Mouse (Mus musculus) midbrain, embryonic 14.5 days (tissue): ENCODE results near the gene Rwdd2b. TPM values are rescaled to one million over a fixed set of nuclear protein-coding genes. Genes with fewer than 3 reads are reported as not detected.
A peak's percentile ranks its signal among the peaks of the same experiment; 100 is the strongest.

Experiments
- ATAC-seq: fragments of 200-750 bp; cut with Nextera tagmentation; 2 replicates; pipeline ENCODE4 v1.8.0; 2017; ENCODE audit warnings: moderate number of reproducible peaks, moderate library complexity; ENCODE audit not compliant: low FRiP score, low TSS enrichment
- DNase-seq: peaks from one replicate; pipeline ENCODE4 v3.0.0-alpha.2; 2015
- H3K27ac ChIP-seq: fragments of 300-500 bp; sonication (generic); replicated peaks from 2 replicates; pipeline ENCODE4 v1.5.1; 2014; ENCODE audit warnings: mild to moderate bottlenecking, low read depth, low read length, moderate library complexity
- H3K27me3 ChIP-seq: fragments of 300-500 bp; sonication (generic); 2 replicates; pipeline ENCODE4 v1.6.1; 2014; ENCODE audit warnings: low read length, control low read depth, mixed read lengths; ENCODE audit not compliant: control insufficient read depth, insufficient read depth
- H3K36me3 ChIP-seq: fragments of 300-500 bp; sonication (generic); 2 replicates; pipeline ENCODE4 v1.6.1; 2014; ENCODE audit warnings: low read length, control low read depth; ENCODE audit not compliant: control insufficient read depth, insufficient read depth
- H3K4me1 ChIP-seq: fragments of 300-500 bp; sonication (generic); 2 replicates; pipeline ENCODE4 v1.6.1; 2014; ENCODE audit warnings: mild to moderate bottlenecking, antibody characterized with exemption, low read length, control low read depth; ENCODE audit not compliant: control insufficient read depth, insufficient read depth
- H3K4me2 ChIP-seq: fragments of 300-500 bp; sonication (generic); 2 replicates; pipeline ENCODE4 v1.6.1; 2014; ENCODE audit warnings: mild to moderate bottlenecking, low read length, moderate library complexity
- H3K4me3 ChIP-seq: fragments of 300-500 bp; sonication (generic); replicated peaks from 2 replicates; pipeline ENCODE4 v1.5.1; 2014; ENCODE audit warnings: low read depth, low read length
- H3K9ac ChIP-seq: fragments of 300-500 bp; sonication (generic); replicated peaks from 2 replicates; pipeline ENCODE4 v1.6.1; 2014; ENCODE audit warnings: mild to moderate bottlenecking, low read length, moderate library complexity
- H3K9me3 ChIP-seq: fragments of 300-500 bp; sonication (generic); 2 replicates; pipeline ENCODE4 v1.6.1; 2016; ENCODE audit warnings: low read length, control low read depth, mixed read lengths; ENCODE audit not compliant: control insufficient read depth
- whole genome bisulfite sequencing: fragments of 180-500 bp; shearing (Covaris S2); extraction: QIAGEN DNeasy Blood & Tissue Kit; methylation state at CpG from one replicate; pipeline ENCODE4 v1.1.7; 2014; 5-methylcytosine and 5-hydroxymethylcytosine counted together
- polyA plus RNA-seq: library from polyadenylated mRNA; unstranded; fragments of >200 nt; fragmentation: Nextera tagmentation; extraction: Ambion mirVana; gene quantifications from 2 replicates; pipeline ENCODE4 v1.2.1, GENCODE M21; 2014

Rwdd2b gene
- polyA plus RNA-seq, 1 experiment from 2014 or later, result 14.5 TPM

- Histone ChIP-seq H3K9me3 (no peaks in the 10 kb centered on the region), H3K9ac (no peak overlapping the region), H3K4me2 (no peak overlapping the region), H3K4me1 (peaks cover 16% of the 10 kb centered on the region), H3K4me3 (no peak overlapping the region), H3K36me3 (no peaks in the 10 kb centered on the region), H3K27me3 (no peaks in the 10 kb centered on the region), H3K27ac (no peak overlapping the region)
- DNase-seq, result no peak
- 92% methylated on average over 2 of the region's 2 CpGs for WGBS
- no peak for ATAC-seq
Observed at GRCm38 (mm10) chr16:87453226-87453625, 12.9 kb upstream of the Rwdd2b start.

GRCm38 (mm10) chr16:87445528-87445927 is 5.2 kb upstream of the Rwdd2b start:
- Histone ChIP-seq H3K4me3 (no peak overlapping the region), H3K4me1 (peaks cover 5% of the 10 kb centered on the region; the same call in 1 of the 2 replicates), H3K27ac (no peak overlapping the region), H3K4me2 (no peak overlapping the region), H3K36me3 (no peaks in the 10 kb centered on the region), H3K9me3 (no peaks in the 10 kb centered on the region), H3K27me3 (no peaks in the 10 kb centered on the region), H3K9ac (no peak overlapping the region)
- DNase-seq (no peak), ATAC-seq (no peak)
- WGBS, result 92% methylated on average over 3 of the region's 3 CpGs

- Histone ChIP-seq H3K4me1 (peaks cover 5% of the 10 kb centered on the region; the same call in 1 of the 2 replicates), H3K4me2 (no peak overlapping the region), H3K9ac (no peak overlapping the region), H3K9me3 (no peaks in the 10 kb centered on the region), H3K27me3 (no peaks in the 10 kb centered on the region), H3K27ac (no peak overlapping the region), H3K36me3 (no peaks in the 10 kb centered on the region), H3K4me3 (no peak overlapping the region)
- ATAC-seq (no peak), DNase-seq (no peak)
Observed at GRCm38 (mm10) chr16:87445110-87445509, 4.7 kb upstream of the Rwdd2b start.

GRCm38 (mm10) chr16:87444071-87444470 is 3.7 kb upstream of the Rwdd2b start:
- 59% methylated on average over 1 of the region's 1 CpGs for WGBS
- Histone ChIP-seq H3K4me1 (peaks cover 5% of the 10 kb centered on the region; the same call in 1 of the 2 replicates), H3K27ac (no peak overlapping the region), H3K4me3 (no peak overlapping the region), H3K27me3 (no peaks in the 10 kb centered on the region), H3K36me3 (no peaks in the 10 kb centered on the region), H3K4me2 (no peak overlapping the region), H3K9ac (no peak overlapping the region), H3K9me3 (no peaks in the 10 kb centered on the region)
- DNase-seq (no peak), ATAC-seq (no peak)

- Histone ChIP-seq H3K4me1 (peaks cover 5% of the 10 kb centered on the region; the same call in 1 of the 2 replicates), H3K27ac (no peak overlapping the region), H3K4me2 (no peak overlapping the region), H3K9ac (no peak overlapping the region), H3K36me3 (no peaks in the 10 kb centered on the region), H3K4me3 (no peak overlapping the region), H3K9me3 (no peaks in the 10 kb centered on the region), H3K27me3 (no peaks in the 10 kb centered on the region)
- ATAC-seq, result no peak
- DNase-seq, result no peak
Observed at GRCm38 (mm10) chr16:87443245-87443644, 2.9 kb upstream of the Rwdd2b start.

GRCm38 (mm10) chr16:87442291-87442690 is 1.9 kb upstream of the Rwdd2b start:
- DNase-seq (no peak), ATAC-seq (no peak)
- Histone ChIP-seq H3K9me3 (no peaks in the 10 kb centered on the region), H3K36me3 (no peaks in the 10 kb centered on the region), H3K4me2 (no peak overlapping the region), H3K9ac (no peak overlapping the region), H3K4me3 (no peak overlapping the region), H3K4me1 (peaks cover 5% of the 10 kb centered on the region; the same call in 1 of the 2 replicates), H3K27ac (no peak overlapping the region), H3K27me3 (no peaks in the 10 kb centered on the region)
- WGBS, result 59% methylated on average over 5 of the region's 5 CpGs

- peak overlapping the region; percentile 69 for H3K4me2 ChIP-seq
- H3K4me1 ChIP-seq, result peaks cover 5% of the 10 kb centered on the region; the same call in 1 of the 2 replicates
- 24% methylated on average over 9 of the region's 9 CpGs for WGBS
- H3K36me3 ChIP-seq, result no peaks in the 10 kb centered on the region
- H3K27ac ChIP-seq, result no peak overlapping the region
- H3K27me3 ChIP-seq, result no peaks in the 10 kb centered on the region
- H3K9me3 ChIP-seq, result no peaks in the 10 kb centered on the region
- H3K4me3 ChIP-seq, result peak overlapping the region; percentile 76
- DNase-seq (peak; percentile 33), ATAC-seq (no peak)
- peak overlapping the region; percentile 81 for H3K9ac ChIP-seq
Observed at GRCm38 (mm10) chr16:87441089-87441488, 716 bp upstream of the Rwdd2b start.

GRCm38 (mm10) chr16:87438697-87439096 is 1.7 kb downstream of the Rwdd2b start:
- no peak overlapping the region for H3K4me3 ChIP-seq
- DNase-seq, result no peak
- H3K27ac ChIP-seq, result no peak overlapping the region
- H3K36me3 ChIP-seq, result no peaks in the 10 kb centered on the region
- H3K9me3 ChIP-seq, result no peaks in the 10 kb centered on the region
- no peak for ATAC-seq
- no peak overlapping the region for H3K9ac ChIP-seq
- WGBS, result 92% methylated on average over 8 of the region's 8 CpGs
- H3K4me2 ChIP-seq, result no peak overlapping the region
- peaks cover 5% of the 10 kb centered on the region; the same call in 1 of the 2 replicates for H3K4me1 ChIP-seq
- no peaks in the 10 kb centered on the region for H3K27me3 ChIP-seq

- Histone ChIP-seq H3K9me3 (no peaks in the 10 kb centered on the region), H3K27ac (no peak overlapping the region), H3K9ac (no peak overlapping the region), H3K4me3 (no peak overlapping the region), H3K27me3 (no peaks in the 10 kb centered on the region), H3K4me1 (peaks cover 5% of the 10 kb centered on the region; the same call in 1 of the 2 replicates), H3K36me3 (no peaks in the 10 kb centered on the region), H3K4me2 (no peak overlapping the region)
- 94% methylated on average over 21 of the region's 21 CpGs for WGBS
- no peak for DNase-seq
- ATAC-seq, result no peak
Observed at GRCm38 (mm10) chr16:87437096-87437495, 3.3 kb downstream of the Rwdd2b start.
